Comparison of ENCODE assay signal across 24 mouse cellular contexts in the genomic region with DNA sequence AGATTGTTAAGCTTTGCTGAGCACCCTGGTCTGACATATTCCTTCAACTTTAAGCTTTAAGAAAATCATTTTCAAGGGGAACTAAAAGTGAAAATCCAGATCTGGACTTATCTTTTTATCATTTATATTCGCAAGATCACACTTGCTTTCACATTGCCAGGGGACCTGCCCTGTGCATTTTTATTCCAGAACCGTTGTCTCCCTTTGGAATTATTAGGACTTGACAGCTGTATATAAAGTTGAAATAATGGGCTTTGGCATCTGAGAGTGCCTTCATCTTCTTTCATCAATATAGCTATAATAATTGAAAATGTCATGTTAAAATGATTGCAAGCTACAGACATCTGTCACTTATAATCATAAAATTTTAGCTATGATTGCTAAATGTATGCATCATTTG.
"Had no signal": no experiment of that assay in that cellular context is flagged by ENCODE, and none has a peak within 500 bp of the region (broad histone marks: within the 10 kb centered on the region; RNA-seq: fewer than 3 reads in every experiment).

No protein-coding gene starts in this region.

- H3K4me2 ChIP-seq: heart, embryonic 12.5 days; hindbrain, embryonic 12.5 days; hindbrain, embryonic 14.5 days; intestine, embryonic 15.5 days; limb, embryonic 12.5 days had no signal

- H3K36me3 ChIP-seq: heart, embryonic 10.5 days; heart, embryonic 12.5 days; hindbrain, embryonic 12.5 days; intestine, embryonic 15.5 days; limb, embryonic 10.5 days; limb, embryonic 12.5 days had no signal

- DNase-seq: gastrocnemius, adult 2 months; gastrocnemius, postnatal 10 days; gastrocnemius, postnatal 25 days; heart, adult 18-20 months; heart, postnatal 10 days; heart, postnatal 4 days; kidney, adult 18-20 months; kidney, adult 8-10 months; kidney, postnatal 10 days; kidney, postnatal 25 days; kidney, postnatal 4 days; liver had no signal

- H3K27me3 ChIP-seq: heart, embryonic 12.5 days; hindbrain, embryonic 12.5 days; intestine, embryonic 15.5 days; limb, embryonic 12.5 days had no signal

- ATAC-seq: hindbrain, embryonic 16.5 days; inflammation-experienced regulatory T-cells, adult 6 months; intestine, embryonic 15.5 days; intestine, postnatal 0 days had no signal

- H3K4me1 ChIP-seq: heart, embryonic 10.5 days; heart, embryonic 12.5 days; hindbrain, embryonic 12.5 days; intestine, embryonic 15.5 days; limb, embryonic 10.5 days; limb, embryonic 12.5 days had no signal

- H3K9ac ChIP-seq: heart, embryonic 12.5 days; hindbrain, embryonic 12.5 days; hindbrain, embryonic 14.5 days; intestine, embryonic 15.5 days; limb, embryonic 12.5 days had no signal

- H3K4me3 ChIP-seq: gastrocnemius, adult 2 months; heart, embryonic 10.5 days; heart, embryonic 12.5 days; hindbrain, embryonic 12.5 days; intestine, embryonic 15.5 days; layer of hippocampus, adult 2 months; left cerebral cortex, adult 2 months; limb, embryonic 10.5 days; limb, embryonic 12.5 days had no signal

- H3K27ac ChIP-seq: gastrocnemius, adult 2 months; heart, embryonic 10.5 days; hindbrain, embryonic 12.5 days; hindbrain, embryonic 14.5 days; intestine, embryonic 15.5 days; layer of hippocampus, adult 2 months; left cerebral cortex, adult 2 months; limb, embryonic 10.5 days; limb, embryonic 12.5 days had no signal

- H3K9me3 ChIP-seq: heart, embryonic 10.5 days; heart, embryonic 12.5 days; hindbrain, embryonic 12.5 days; intestine, embryonic 15.5 days; limb, embryonic 10.5 days; limb, embryonic 12.5 days had no signal
